Mouse (Mus musculus): Measurements from ENCODE around the gene Exosc2. TPM values are rescaled to one million over a fixed set of nuclear protein-coding genes. Genes with fewer than 3 reads are reported as not detected.

Gene Exosc2
- total RNA-seq, 2 experiments from 2014 or later: 9.2 to 9.8 TPM

DNA sequence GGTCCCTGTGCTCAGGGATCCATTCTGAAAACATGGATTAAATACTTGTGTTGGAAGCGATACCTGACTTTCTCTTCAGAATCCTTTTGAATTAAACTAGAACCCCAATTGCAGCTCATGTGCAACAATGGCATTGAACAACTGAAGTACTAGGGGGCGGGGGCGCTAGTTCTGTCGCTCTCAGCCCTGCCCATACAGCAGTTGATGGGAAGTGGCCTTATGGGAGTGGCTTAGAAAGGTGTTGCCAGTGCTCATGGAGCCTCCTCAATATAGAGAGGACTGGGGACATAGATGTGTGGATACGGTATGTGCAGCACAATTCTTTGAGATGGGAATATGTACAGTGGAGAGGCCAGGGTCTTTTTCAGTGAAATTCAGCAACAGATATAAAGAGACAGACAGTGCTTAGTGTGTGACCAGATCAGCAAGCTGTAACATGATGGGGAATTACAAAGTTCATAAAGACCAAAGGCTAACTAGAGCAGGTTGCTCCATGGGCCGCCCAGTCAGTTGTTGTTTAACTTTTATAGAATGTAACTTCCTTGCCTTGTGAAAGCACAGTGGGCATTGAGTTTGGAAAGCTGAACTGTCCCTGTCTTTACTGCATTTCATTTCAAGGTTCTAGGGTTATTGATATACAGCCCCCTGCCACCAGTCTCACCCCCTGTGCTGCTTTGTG lies 48.8 kb downstream of the Exosc2 start:
- no peak for ATAC-seq (replicated peaks; ENCODE audit: low FRiP score, poor library complexity, severe bottlenecking)

DNA sequence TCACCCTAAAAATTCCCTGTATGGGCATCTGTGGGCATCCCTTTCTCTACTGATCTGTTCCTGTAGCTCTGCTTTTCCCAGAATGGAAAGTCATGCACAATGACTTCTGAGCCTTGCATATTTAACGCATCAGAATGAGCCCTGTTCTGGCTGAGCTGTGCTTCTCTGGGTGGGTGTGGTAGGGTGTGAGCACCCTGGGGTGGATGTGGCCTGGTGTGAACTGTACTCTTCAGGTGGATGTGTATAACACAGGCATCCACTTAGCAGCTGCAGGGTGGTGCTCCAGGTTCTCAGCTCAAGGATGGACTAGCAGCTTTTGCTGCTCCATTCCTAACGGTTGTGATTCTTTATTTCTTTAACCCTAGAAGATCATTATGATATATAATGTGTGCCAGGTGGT lies 49.4 kb downstream of the Exosc2 start:
- ATAC-seq (replicated peaks; ENCODE audit: low FRiP score, poor library complexity, severe bottlenecking): no peak

DNA sequence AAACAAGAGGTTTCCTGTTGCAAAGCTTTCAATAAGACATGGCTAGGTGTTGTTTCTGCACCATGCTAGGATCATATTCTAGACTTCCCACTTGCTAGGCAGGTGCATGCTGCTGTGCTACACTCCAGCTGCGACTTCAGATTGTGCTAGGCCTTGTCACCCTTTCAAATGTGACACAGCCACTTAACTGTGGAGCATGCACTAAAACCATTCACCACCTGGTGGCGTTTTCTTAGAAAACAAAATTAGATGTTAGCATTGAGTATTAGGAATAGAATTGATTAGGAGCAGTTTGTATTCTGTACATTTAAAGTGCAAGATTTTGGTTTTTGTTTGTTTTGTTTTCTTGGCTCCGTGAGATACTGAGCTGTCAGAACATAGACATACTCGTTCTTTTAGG lies 50.3 kb downstream of the Exosc2 start:
- ATAC-seq (replicated peaks; ENCODE audit: low FRiP score, poor library complexity, severe bottlenecking): no peak

DNA sequence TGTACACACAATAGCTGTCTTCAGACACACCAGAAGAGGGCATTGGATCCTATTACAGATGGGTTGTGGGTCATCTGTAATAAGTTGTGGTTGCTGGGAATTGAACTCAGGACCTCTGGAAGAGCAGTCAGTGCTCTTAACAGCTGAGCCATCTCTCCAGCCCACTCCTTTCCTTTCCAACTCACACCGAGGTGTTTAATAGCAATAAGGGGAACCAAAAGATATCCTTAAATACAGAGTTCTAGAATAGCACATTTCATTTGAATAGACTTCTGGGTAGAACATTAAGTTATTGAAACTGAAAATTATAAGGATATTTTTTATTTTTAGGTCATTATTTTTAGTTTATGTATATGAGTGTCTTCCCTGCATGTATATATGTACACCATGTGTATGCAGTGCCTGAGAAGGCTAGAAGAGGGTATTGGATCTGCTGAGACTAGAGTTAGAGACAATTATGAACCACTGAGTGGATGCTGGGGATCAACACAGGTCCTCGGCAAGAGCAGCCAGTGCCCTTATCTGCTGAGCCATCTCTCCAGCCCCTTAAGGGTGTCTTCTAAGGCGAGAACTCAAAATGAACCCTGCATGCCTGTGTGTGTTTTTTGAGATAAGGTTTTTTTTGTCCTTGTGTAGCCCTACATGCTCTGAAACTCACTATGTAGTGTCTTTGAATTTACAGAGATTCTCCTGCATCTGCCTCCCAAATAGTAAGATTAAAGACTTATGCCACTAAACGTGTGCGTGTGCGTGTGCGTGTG lies 54.4 kb downstream of the Exosc2 start:
- ATAC-seq (replicated peaks; ENCODE audit: low FRiP score, poor library complexity, severe bottlenecking): no peak

DNA sequence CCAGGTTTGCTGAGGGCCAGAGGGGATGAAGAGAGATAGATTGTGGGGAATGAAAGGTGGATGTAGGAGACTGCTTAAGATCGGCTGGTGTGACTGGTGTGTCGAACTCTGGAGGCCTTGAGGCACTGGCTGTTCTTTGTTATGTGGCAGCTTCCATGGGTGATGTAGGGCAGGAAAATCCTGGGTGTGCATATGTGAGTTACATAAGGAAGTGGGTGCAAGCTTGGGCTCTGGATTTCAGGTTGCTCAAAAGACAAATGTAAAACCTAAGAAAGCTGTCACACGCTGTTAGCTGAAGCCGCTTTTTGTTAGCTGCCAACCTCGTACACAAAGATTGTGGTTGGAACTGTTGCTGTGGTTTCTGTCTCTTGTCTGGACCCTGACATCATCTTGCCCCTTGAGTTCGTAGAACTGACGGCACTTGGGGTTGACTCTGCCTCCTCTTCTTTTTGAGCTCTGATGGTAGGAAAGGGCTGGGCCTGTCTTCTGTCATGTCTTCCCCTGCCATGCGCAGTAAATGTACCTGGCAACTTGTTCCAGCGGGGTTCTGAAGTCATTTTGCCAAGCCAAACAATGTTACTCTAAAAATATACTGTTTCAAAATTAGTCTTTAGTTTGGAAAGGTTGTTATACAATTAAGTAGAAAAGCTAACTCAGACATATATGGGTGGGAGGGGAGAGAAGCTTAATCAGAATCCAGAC lies 57.2 kb downstream of the Exosc2 start:
- no peak for ATAC-seq (replicated peaks; ENCODE audit: low FRiP score, poor library complexity, severe bottlenecking)

DNA sequence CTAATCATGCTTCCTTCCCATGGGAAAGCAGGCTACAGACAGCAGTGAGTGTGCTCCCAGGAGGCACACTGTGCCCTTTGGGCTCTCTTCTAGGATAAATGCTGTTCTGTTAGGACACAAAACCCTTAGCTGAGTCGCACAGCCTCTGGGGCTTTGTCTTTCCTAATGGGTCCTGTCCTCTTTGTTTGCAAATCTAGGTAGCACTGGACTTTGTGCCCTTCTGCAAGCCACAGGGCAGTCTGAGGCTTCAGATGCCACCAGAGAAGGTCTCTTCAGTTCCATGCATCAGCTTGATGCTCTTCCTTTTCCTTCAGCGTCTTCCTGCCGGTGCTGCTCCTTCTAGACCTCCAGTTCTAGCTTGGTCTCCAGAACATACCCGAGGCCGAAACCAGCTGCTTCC lies 60.1 kb downstream of the Exosc2 start:
- no peak for ATAC-seq (replicated peaks; ENCODE audit: low FRiP score, poor library complexity, severe bottlenecking)

Other genes with a start within 250 kb of the Exosc2 start
- 18.4 and 33.2 TPM in 2 replicates for gene Ass1, start 200.5 kb upstream of the Exosc2 start, total RNA-seq (2015; ENCODE audit: low replicate concordance)
- 3.7 and 17.6 TPM in 2 replicates for gene Ass1, start 200.5 kb upstream of the Exosc2 start, total RNA-seq (2017; ENCODE audit: low replicate concordance)
- 8.3 and 9.4 TPM in 2 replicates for gene Fubp3, start 98.1 kb upstream of the Exosc2 start, total RNA-seq (2015; ENCODE audit: low replicate concordance)
- 2.9 and 9.9 TPM in 2 replicates for gene Fubp3, start 98.1 kb upstream of the Exosc2 start, total RNA-seq (2017; ENCODE audit: low replicate concordance)
- gene Prdm12, start 30.7 kb upstream of the Exosc2 start, total RNA-seq (2015; ENCODE audit: low replicate concordance): not detected in 2 replicates
- not detected in 2 replicates for gene Prdm12, start 30.7 kb upstream of the Exosc2 start, total RNA-seq (2017; ENCODE audit: low replicate concordance)
- gene Abl1, start 17.7 kb downstream of the Exosc2 start, total RNA-seq (2015; ENCODE audit: low replicate concordance): 13.8 and 14.0 TPM in 2 replicates
- 9.5 and 13.4 TPM in 2 replicates for gene Abl1, start 17.7 kb downstream of the Exosc2 start, total RNA-seq (2017; ENCODE audit: low replicate concordance)
- not detected in 2 replicates for gene Qrfp, start 139.9 kb downstream of the Exosc2 start, total RNA-seq (2015; ENCODE audit: low replicate concordance)
- gene Qrfp, start 139.9 kb downstream of the Exosc2 start, total RNA-seq (2017; ENCODE audit: low replicate concordance): not detected in 2 replicates
- not detected in 2 replicates for gene Fibcd1, start 175.3 kb downstream of the Exosc2 start, total RNA-seq (2015; ENCODE audit: low replicate concordance)
- gene Fibcd1, start 175.3 kb downstream of the Exosc2 start, total RNA-seq (2017; ENCODE audit: low replicate concordance): not detected in 2 replicates
- gene Lamc3, start 216.6 kb downstream of the Exosc2 start, total RNA-seq (2015; ENCODE audit: low replicate concordance): not detected in 2 replicates
- gene Lamc3, start 216.6 kb downstream of the Exosc2 start, total RNA-seq (2017; ENCODE audit: low replicate concordance): not detected in 2 replicates